Mouse (Mus musculus) c-Kit-positive CD71-positive TER-119-positive erythroid progenitor cells, embryonic 14.5 days (primary cell): ENCODE data around the gene Mtmr14.
A peak's percentile ranks its signal among the peaks of the same experiment; 100 is the strongest.

Experiments used
- DNase-seq: peaks from one replicate; pipeline ENCODE4 v3.0.0-alpha.2; 2013; ENCODE audit warnings: low spot score

Gene Mtmr14

DNA sequence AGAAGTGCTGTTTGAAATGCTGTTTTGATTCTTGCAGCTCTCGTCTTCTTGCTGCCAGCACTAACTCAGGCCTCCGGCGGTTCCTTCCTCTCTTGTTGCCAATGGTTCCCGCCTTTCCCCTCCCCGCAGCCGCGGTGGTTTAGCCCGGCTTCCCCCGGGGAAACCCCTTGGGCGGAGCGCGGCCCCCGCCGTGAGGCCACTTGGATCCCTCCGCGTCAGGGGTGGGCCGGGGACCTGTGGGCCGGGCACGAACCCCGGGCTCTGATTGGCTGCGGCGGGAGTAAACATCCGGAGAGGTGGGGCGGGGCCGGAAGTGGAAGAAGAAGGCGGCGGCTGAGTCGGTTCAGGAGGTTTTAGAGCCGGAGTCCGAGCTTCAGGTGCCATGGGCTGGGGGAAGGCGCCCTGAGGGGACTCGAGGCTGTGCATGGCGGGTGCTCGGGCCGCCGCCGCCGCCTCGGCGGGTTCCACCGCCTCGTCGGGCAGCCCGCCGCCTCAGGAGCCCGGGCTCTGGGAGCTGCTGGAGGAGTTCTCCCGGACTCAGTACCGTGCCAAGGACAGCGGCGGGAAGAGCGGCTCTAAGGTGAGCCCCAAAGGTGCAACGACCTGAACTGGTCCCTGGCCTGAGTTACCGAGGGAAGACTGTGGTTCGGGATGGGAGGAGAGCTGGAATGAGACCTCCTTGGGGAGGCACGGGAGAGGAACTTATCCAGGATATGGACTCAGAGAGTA lies at the start of gene Mtmr14:
Gene Mtmr14 (plus strand): TSS at position 302 of the 729 bp plus-strand sequence.
- peak; percentile 97 for DNase-seq

DNA sequence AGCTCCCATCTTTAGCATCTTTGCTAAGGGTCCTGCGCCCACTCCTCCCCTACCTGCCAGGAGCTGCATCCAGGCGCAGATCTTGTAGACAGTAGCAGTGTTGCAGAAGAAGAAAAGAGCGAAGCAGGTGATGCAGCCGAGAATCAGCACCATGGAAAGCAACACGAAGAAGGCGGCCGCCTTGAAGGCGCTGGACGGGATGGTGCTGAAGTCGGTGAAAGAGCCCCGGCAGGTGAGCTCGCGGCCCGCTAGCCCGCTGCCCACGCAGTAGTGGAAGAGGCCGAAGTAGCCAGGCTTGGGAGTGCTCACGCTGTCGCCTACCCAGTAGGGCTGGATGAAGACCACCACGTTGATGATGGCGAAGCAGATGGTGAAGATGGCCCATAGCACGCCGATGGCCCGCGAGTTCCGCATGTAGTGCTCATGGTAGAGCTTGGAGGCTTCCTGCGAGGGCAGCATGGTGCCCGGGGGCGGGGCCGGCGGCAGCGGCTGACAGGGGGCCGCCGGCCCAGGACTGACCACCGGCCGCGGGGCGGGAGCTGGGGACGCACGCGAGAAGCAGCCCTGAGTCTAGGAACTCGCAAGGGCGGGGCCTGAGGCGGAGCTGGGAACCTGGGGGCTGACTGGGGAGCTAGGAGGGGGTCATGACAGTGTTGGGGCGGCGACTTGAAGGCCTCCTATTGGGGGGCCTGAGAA lies 43.7 kb upstream of the Mtmr14 start:
- DNase-seq: peak; percentile 7

DNA sequence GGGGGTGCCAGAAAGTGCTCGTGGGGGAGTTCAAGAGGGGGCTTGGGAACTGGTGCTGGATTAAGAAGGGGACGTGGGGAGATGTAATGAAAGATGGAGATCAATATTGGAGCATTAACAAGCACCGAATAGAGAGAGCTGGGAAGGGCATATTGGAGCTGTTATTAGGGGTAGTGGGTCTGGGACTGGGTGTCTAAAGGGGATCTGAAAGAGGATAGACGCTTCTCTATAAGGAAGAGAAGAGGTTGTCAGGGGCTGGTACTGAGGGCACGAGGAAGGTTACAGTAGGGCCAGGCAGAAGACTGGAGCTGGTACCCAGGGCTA lies 43.2 kb upstream of the Mtmr14 start:
- no peak for DNase-seq

DNA sequence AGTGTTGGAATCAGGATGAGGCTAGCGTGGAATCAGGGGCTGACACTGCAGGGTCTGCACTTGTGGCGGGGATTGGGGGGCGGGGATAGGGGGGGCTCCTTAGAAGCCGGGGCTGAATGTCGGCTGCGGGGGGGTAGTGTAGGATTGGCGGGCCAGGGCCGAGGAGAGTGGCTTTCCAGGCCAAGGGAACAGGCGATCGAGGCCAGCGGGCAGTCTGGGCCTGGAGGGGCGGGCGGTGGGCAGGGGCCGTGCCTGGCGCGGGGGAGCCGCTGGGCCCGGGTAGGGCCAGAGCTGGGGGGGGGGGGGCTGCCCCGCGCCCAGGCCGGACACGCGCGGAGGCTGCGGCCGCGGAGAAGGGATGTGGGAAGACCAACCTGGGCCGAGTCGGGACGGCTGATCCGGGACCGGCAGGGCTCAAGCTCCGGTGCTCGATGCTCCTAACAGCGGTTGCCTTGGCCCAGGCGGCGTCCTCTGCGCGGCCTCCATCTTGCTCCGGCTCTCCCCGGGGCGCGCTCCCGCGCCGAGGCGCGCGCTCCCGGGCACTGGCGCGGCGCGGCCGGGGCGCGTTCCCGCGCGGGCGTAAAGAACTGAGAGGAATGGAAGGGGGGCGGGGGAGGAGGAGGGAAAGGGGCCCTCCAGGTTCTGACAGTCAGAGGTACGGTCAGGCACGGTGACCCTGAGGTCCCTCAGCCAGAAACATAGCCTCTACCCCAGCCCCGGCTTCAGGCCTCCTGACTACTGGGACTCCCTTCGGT lies 42.6 kb upstream of the Mtmr14 start, which contains the start of gene Lhfpl4:
Gene Lhfpl4 (minus strand): TSS at position 544 of the 755 bp plus-strand sequence.
- DNase-seq: no peak

DNA sequence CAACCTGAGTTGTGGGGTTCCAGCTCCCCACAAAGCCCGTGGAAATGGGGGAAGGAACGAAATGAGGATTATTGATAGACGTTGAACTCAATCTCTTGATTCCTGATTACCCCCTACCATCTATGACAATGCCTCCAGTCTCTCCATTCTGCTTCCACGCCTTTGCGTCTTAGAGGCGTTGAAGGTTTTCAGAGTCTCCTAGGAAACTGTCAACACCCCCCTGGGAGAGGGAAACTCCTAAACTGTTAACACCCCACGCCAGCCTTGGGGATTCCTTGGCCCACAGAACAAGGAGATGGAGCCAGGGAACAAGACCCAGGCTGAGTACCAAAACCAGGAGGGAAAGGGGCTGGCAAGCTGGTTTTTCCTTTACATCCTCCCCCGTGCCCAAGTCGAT lies 42.0 kb upstream of the Mtmr14 start:
- DNase-seq: no peak

DNA sequence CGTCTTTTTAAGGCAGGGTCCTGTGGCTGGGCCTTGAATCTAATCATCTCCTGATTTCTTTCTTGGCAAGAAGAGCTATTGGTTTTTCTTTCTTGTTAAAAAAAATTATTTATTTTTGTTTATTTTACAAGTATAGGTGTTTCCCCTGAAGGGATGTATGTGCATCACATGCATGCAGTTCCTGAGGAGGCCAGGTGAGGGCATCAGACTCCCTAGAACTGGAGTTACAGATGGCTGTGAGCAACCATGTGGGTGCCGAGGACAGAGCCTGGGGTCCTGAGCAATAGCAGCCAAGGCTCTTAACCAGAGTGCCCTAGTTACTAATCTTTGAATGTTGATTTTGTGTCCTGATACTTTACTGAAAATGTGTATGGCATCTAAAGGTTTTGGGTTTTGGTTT lies 21.4 kb upstream of the Mtmr14 start:
- DNase-seq: no peak

DNA sequence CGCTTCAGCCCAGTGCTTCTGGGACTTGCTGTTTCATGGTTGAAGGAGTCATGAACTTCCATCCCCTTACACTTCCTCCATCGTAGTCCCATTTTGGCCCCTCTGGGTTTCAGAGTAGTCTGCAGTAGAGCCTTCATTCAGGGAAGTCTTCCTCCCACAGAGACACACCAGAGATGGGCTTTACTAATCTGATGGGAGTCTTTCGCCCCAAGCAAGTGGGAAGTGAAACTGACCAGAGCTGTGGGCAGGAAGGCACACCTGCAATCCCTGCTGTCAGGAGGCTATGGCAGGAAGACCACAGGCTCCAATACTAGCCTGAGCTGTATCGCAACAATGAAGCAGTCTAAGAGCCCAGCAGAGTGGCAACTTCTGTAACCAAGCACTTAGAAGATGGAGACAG lies 11.8 kb upstream of the Mtmr14 start:
- DNase-seq: no peak

DNA sequence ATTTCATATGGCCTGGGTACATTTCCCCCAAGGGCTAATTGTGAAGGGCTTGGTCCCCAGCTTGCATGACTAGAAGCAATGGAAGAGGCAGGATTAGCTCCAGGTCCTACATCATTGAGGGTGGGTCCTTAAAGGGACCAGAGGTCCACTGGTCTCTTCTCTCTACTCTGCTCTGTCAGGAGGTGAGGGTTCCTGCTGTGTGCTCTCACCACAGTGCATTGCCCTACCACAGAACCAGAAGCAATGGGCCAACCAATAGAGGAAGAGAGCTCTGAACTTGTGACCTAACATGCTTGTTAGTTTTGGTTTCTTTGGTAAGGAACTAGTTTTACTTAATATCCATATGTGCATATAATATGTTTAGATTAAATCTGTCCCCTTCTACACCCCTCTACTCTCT lies 10.9 kb upstream of the Mtmr14 start:
- no peak for DNase-seq

DNA sequence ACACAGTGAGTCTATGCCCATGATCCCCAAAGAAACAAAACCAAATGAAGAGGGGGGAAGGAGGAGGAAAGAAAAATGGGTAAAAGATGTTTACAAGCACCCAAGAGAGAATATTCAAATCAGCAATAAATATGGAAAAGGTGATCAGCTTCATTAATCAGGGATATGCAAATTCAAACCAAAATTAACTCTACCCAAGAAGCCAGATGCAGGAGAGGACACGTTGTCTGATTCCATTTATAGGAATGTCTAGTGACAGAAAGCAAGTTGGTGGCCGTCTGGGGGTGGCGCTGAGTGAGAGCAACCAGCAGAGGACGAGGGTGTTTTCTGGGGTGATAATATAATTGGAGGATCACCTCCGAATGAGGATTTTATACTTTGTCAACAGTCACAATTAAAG lies 2.5 kb upstream of the Mtmr14 start:
- no peak for DNase-seq

DNA sequence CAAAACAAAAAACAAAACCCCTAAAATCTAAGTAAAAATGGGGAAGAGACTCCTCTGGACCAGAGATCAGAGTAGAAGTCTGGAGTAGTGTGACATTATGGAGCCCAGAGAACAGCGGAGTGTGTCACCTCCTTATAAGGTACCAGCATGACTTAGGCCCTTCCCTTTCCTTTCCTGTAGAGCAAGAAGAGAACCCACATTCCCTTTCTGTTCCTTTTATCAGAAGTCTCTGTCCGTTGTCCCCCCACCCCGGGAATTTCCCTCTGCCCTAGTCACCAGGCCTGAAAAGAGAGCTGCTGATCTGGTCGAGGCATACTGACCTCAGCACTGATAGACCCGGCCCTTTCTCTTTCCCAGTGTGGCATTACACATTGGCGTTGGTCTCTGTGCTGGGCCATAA lies 799 bp downstream of the Mtmr14 start:
- no peak for DNase-seq

DNA sequence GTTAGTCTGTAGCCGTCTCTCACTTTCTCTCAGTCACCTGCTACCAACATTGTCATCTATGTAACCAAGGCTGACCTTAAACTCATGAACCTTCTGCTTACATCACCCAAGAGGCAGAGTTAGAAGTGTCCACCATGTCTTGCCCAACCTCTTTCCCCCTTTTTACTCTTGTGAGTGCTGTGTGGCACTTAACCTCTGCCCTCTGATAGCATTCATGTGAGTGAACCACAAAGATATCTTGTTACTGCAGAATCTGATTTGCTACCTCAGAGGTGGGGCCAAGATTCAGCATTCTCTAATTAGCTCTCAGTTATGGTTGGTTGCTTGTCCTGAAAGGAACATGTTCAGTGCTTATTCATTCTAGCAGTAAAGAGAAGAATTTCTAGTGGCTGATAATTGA lies 5.1 kb downstream of the Mtmr14 start:
- DNase-seq: no peak

DNA sequence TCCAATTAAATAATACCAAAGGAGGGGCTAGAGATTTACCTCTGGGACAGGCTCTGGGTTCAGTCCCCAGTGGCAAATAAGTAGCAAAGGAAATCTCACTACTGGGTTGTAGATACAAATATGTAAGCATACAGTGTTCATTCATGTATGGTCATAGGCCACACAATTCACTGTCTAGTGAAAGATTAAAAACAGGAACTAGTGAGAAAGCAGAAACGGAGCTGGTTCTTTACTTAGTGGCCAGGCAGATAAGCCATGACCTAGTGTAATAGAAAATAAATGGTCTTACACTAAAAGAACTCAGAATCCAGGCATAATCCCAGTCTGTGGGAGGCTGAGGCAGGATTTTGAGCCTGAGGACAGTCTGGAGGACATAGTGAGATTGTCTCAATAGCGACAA lies 7.9 kb downstream of the Mtmr14 start:
- no peak for DNase-seq

DNA sequence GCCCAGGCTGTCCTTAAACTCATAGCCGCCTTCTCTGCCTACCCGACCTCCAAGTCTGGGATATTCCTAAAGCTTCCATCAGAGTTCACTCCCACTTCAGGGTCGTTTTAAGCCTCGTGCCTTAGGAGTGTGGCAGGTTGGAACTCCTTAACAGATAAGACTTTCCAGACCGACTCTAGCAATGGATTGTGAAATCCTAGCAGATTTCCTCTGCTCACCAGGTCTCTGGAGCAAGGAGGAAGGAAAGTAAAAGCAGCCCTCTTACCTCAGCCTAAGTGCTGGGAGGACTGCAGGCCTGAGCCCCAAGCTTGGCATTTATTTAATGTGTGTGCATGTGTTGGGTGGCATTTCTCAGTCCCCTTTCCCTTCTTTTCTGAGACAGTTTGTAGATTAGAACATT lies 13.1 kb downstream of the Mtmr14 start:
- DNase-seq: no peak

DNA sequence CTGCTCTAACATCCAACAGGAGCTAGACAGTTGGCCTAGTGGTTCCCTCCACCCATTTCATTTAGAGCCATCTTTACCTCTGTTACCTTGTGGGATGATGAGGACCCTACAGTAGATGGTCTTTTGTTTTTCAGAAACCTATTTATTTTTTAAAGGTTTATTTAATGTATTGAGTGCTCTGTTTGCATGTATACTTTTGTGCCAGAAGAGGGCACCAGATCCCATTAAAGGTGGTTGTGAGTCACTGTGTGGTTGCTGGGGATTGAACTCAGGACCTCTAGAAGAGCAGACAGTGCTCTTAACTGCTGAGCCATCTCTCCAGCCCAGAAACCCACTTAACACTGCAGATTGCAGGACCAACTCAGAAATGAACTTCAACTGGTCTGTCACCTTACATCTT lies 14.3 kb downstream of the Mtmr14 start:
- DNase-seq: no peak

DNA sequence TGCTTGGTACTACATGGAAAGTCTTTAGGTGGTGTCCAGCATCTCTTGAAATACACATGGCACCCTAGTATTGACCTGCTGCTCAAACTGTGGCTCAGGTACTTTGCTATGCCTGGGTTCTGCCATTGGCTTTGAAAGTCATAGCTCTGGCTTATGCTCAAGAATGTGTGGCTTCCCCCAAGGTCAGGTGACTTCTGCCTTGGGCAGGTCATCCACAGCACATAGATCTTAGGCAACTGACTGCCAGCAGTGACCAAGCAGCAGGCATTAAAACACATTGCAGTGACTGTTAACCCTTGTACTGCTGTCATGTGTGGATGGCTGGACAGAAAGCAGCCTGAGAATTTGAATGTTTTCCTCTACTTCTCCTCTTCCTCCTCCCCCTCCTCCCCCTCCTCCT lies 17.3 kb downstream of the Mtmr14 start:
- no peak for DNase-seq

DNA sequence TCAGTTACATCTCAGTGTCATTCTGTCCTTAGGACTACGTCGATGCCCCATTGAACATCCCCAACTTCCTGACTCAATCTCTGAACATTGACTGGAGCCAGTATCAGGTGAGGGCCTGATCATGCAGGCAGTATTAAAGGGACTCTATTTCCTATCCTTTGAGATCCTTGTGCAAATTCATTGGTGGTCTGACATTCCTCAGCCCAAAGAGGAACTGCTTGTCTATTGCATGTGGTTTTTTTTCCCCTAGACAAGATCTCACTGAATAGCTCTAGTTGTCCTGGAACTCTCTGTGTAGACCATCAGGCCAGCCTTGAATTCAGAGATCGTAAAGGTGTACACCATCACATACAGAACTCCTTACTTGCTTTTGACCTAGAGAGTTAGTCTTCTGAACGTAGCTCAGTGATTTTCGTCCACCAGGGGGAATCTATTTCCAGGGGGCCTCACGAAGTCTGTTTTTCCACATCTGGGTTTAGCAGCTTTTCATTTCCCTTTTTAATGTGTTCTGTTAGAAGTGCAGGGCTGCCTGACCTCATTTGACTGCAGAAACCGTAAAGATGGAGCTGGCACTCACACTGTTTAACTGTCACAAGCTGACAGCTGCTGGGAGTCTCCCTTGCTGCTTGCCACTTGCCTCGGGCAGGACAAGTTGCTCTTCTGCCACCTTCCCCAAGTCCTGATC lies 23.7 kb downstream of the Mtmr14 start:
- no peak for DNase-seq

DNA sequence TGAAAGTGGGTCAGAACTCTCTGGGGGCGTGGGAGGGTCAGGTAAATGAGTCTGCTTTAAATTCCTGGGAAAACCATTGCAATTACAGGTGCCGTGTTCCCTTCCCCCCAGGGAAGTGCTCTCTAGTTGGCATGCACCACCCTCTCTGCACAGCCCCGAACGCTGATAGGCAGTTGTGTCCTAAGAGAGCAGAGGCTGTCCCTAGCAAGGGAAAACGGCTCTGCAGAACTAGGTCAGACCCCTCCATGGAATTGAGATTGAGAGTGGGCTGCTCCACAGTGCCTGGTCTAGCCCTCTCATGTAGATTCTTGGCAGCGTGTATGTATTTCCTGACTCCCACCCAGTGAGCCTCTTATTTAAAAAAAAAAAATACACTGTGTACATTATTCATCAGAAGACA lies 25.9 kb downstream of the Mtmr14 start:
- DNase-seq: no peak

DNA sequence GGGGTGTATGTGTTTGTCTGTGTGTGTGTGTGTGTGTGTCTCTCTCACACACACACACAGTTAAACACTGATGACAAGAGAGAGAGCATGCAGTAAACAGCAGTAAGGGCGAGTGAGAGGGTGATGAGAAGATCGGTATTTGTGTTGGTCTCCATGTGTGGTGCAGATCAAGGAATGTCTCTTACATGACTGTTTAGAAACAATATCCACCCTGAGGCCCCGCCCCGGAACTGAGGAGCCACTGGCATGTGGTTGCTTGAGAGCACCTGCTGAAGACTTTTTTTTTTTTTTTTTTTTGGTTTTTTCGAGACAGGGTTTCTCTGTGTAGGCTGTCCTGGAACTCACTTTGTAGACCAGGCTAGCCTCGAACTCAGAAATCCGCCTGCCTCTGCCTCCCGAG lies 26.8 kb downstream of the Mtmr14 start:
- DNase-seq: no peak

DNA sequence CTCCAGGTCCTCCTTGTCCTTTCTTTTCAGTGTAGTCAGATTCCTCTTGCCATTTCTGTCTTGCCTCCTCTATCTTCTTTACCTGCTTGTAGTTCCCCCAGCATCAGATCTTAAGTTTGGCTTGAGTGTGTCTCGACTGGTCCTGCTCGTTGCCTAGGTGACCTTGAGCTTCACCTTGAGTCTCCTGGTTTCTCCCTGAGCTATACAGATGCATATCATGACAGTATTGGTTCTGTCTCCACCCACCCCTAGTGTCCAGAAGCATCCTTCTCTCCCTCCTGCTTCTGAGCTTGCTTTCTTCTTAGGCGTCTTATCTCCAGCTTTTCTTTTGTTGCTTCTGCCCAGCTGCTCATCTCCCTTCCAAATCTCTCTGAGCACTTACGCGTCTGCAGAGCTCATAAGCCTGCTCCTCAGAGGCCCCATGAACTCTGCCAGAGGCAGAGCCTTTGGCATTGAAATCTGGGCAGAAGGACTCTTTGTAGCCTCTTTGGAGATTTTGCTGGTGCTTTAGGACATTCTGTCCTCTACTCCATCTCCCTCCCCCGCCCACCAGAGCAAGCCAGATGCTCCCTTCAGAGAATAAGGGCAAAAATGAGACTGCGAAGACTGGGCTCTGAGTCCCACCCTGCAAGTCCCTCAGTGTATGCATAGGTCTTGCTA lies 29.5 kb downstream of the Mtmr14 start:
- DNase-seq: no peak

DNA sequence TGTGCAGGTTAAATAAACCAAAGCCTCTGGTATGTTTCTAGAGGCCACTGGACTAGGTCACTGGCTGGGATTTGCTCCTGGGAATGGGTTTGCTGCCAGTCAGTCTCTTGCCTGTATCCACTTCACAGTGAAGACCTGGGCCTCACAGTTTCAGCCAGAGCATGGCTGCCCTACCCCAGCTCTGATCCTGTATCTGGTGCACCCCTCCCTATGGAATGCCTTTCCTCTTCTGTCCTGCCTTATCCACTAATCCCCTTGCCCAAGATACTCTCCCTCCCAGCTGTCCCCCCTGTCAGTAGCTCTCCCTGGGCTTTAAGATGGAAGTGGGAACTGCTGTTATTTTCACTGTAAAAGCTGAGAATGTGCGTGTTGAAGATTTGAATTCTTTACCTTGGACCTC lies 30.3 kb downstream of the Mtmr14 start:
- no peak for DNase-seq

DNA sequence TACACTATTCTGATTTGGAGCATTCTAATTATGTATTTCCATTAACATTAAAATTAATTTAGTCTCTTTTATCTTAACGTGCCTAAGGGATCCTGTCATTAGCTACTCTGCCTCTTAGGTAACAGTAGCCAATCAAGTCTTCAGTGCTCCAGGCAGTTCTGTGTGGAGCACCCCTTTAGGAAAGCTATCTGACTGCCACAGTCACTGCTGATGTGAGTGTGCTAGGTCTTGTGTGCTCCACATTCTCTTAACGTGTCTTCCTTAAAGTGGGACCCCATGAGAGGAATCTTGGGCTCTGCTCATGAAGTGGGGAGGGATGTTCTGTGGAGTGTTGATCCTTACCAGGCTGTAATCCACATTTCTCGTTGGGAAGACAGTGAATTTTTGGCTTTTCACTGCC lies 34.7 kb downstream of the Mtmr14 start:
- DNase-seq: no peak

DNA sequence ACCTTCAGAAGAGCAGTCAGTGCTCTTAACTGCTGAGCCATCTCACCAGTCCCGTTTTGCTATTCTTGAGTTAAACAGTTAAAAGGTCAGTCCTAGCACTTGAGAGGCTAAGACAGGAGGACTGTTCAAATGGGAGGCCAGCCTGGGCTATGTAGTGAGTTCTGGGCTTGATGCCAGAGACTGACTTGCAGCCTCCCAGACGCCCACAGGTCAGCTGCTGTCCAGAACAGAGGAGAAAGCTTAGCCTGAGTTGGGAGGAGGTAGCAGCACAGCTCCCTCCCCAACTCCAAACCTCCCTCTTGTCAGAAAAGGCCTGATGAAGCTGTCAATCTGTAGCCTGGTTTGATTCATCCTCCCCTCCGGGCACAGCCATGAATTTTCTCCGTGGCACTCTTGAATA lies 39.2 kb downstream of the Mtmr14 start:
- no peak for DNase-seq
